Mouse (Mus musculus): ENCODE results near the gene Tmem81. TPM values are rescaled to one million over a fixed set of nuclear protein-coding genes. Genes with fewer than 3 reads are reported as not detected.

Gene Tmem81
- polyA plus RNA-seq, 1 experiment from 2014 or later, result 2.7 TPM

GRCm38 (mm10) chr1:132518621-132519020 is 12.6 kb downstream of the Tmem81 start:
- TF ChIP-seq CTCF (IDR thresholded peaks at IDR 0.05; ENCODE audit: low read depth), result no peak
- H3K4me2 ChIP-seq, result no peak overlapping the region
- H3K4me1 ChIP-seq (ENCODE audit: insufficient read depth), result no peaks in the 10 kb centered on the region
- no peaks in the 10 kb centered on the region for H3K9me3 ChIP-seq (ENCODE audit: low read depth, low read length)
- no peak overlapping the region for H3K27ac ChIP-seq (ENCODE audit: low read depth)
- H3K4me3 ChIP-seq (ENCODE audit: low read depth, low read length), result no peak overlapping the region
- no peaks in the 10 kb centered on the region for H3K36me3 ChIP-seq (ENCODE audit: insufficient read depth)
- ATAC-seq (ENCODE audit: insufficient read depth) (no peak), DNase-seq (no peak)
- no peak overlapping the region for H3K9ac ChIP-seq
- no peaks in the 10 kb centered on the region for H3K27me3 ChIP-seq (ENCODE audit: insufficient read depth, low read length)
- 68% methylated on average over 18 of the region's 18 CpGs for WGBS

GRCm38 (mm10) chr1:132519734-132520133 is 13.7 kb downstream of the Tmem81 start:
- H3K4me2 ChIP-seq, result no peak overlapping the region
- DNase-seq, result no peak
- no peak overlapping the region for H3K9ac ChIP-seq
- H3K9me3 ChIP-seq (ENCODE audit: low read depth, low read length), result no peaks in the 10 kb centered on the region
- WGBS, result 88% methylated on average over 11 of the region's 11 CpGs
- H3K36me3 ChIP-seq (ENCODE audit: insufficient read depth), result no peaks in the 10 kb centered on the region
- ATAC-seq (ENCODE audit: insufficient read depth), result no peak
- no peak overlapping the region for H3K27ac ChIP-seq (ENCODE audit: low read depth)
- no peak for TF ChIP-seq CTCF (IDR thresholded peaks at IDR 0.05; ENCODE audit: low read depth)
- no peaks in the 10 kb centered on the region for H3K4me1 ChIP-seq (ENCODE audit: insufficient read depth)
- no peaks in the 10 kb centered on the region for H3K27me3 ChIP-seq (ENCODE audit: insufficient read depth, low read length)
- H3K4me3 ChIP-seq (ENCODE audit: low read depth, low read length), result no peak overlapping the region

- ATAC-seq (ENCODE audit: insufficient read depth), result peak; percentile 55; the same call in 1 of the 2 replicates
- no peaks in the 10 kb centered on the region for H3K4me1 ChIP-seq (ENCODE audit: insufficient read depth)
- H3K9ac ChIP-seq, result no peak overlapping the region
- H3K27me3 ChIP-seq (ENCODE audit: insufficient read depth, low read length), result no peaks in the 10 kb centered on the region
- no peaks in the 10 kb centered on the region for H3K9me3 ChIP-seq (ENCODE audit: low read depth, low read length)
- no peak overlapping the region for H3K4me2 ChIP-seq
- H3K36me3 ChIP-seq (ENCODE audit: insufficient read depth), result no peaks in the 10 kb centered on the region
- 25% methylated on average over 3 of the region's 6 CpGs for WGBS
- no peak overlapping the region for H3K4me3 ChIP-seq (ENCODE audit: low read depth, low read length)
- TF ChIP-seq CTCF (IDR thresholded peaks at IDR 0.05; ENCODE audit: low read depth), result peak; percentile 43
- DNase-seq, result peak; percentile 77
- H3K27ac ChIP-seq (ENCODE audit: low read depth), result no peak overlapping the region
Measured at GRCm38 (mm10) chr1:132520764-132521163, 14.7 kb downstream of the Tmem81 start.

GRCm38 (mm10) chr1:132523048-132523447 is 17.0 kb downstream of the Tmem81 start:
- ATAC-seq (ENCODE audit: insufficient read depth) (no peak), DNase-seq (no peak)
- no peak overlapping the region for H3K4me3 ChIP-seq (ENCODE audit: low read depth, low read length)
- no peaks in the 10 kb centered on the region for H3K9me3 ChIP-seq (ENCODE audit: low read depth, low read length)
- H3K4me2 ChIP-seq, result no peak overlapping the region
- WGBS, result 78% methylated on average over 8 of the region's 8 CpGs
- no peak overlapping the region for H3K9ac ChIP-seq
- no peak for TF ChIP-seq CTCF (IDR thresholded peaks at IDR 0.05; ENCODE audit: low read depth)
- H3K27ac ChIP-seq (ENCODE audit: low read depth), result no peak overlapping the region
- no peaks in the 10 kb centered on the region for H3K4me1 ChIP-seq (ENCODE audit: insufficient read depth)
- no peaks in the 10 kb centered on the region for H3K36me3 ChIP-seq (ENCODE audit: insufficient read depth)
- no peaks in the 10 kb centered on the region for H3K27me3 ChIP-seq (ENCODE audit: insufficient read depth, low read length)

- no peak overlapping the region for H3K4me2 ChIP-seq
- 30% methylated on average over 4 of the region's 4 CpGs for WGBS
- H3K27me3 ChIP-seq (ENCODE audit: insufficient read depth, low read length), result no peaks in the 10 kb centered on the region
- no peaks in the 10 kb centered on the region for H3K9me3 ChIP-seq (ENCODE audit: low read depth, low read length)
- H3K9ac ChIP-seq, result no peak overlapping the region
- H3K36me3 ChIP-seq (ENCODE audit: insufficient read depth), result no peaks in the 10 kb centered on the region
- ATAC-seq (ENCODE audit: insufficient read depth) (no peak), DNase-seq (peak; percentile 55)
- no peak overlapping the region for H3K4me3 ChIP-seq (ENCODE audit: low read depth, low read length)
- peak; percentile 63 for TF ChIP-seq CTCF (IDR thresholded peaks at IDR 0.05; ENCODE audit: low read depth)
- no peak overlapping the region for H3K27ac ChIP-seq (ENCODE audit: low read depth)
- H3K4me1 ChIP-seq (ENCODE audit: insufficient read depth), result no peaks in the 10 kb centered on the region
Measured at GRCm38 (mm10) chr1:132523920-132524319, 17.9 kb downstream of the Tmem81 start.

- H3K4me3 ChIP-seq (ENCODE audit: low read depth, low read length), result no peak overlapping the region
- H3K27ac ChIP-seq (ENCODE audit: low read depth), result no peak overlapping the region
- H3K4me1 ChIP-seq (ENCODE audit: insufficient read depth), result no peaks in the 10 kb centered on the region
- no peaks in the 10 kb centered on the region for H3K27me3 ChIP-seq (ENCODE audit: insufficient read depth, low read length)
- H3K4me2 ChIP-seq, result no peak overlapping the region
- WGBS, result 6% methylated on average over 10 of the region's 10 CpGs
- peak; percentile 92 for DNase-seq
- peak; percentile 92 for TF ChIP-seq CTCF (IDR thresholded peaks at IDR 0.05; ENCODE audit: low read depth)
- H3K9me3 ChIP-seq (ENCODE audit: low read depth, low read length), result no peaks in the 10 kb centered on the region
- H3K9ac ChIP-seq, result no peak overlapping the region
- 0 out of 2 replicates have a peak, but pooled peaks have one; percentile 26 for ATAC-seq (ENCODE audit: insufficient read depth)
- H3K36me3 ChIP-seq (ENCODE audit: insufficient read depth), result no peaks in the 10 kb centered on the region
Measured at GRCm38 (mm10) chr1:132525832-132526231, 19.8 kb downstream of the Tmem81 start.

- no peak for TF ChIP-seq CTCF (IDR thresholded peaks at IDR 0.05; ENCODE audit: low read depth)
- no peak for ATAC-seq (ENCODE audit: insufficient read depth)
Measured at GRCm38 (mm10) chr1:132528071-132528470, 22.0 kb downstream of the Tmem81 start.

More at GRCm38 (mm10) chr1:132528071-132528470, 22.0 kb downstream of the Tmem81 start:
- 90% methylated on average over 13 of the region's 13 CpGs for WGBS
- Histone ChIP-seq H3K36me3 (ENCODE audit: insufficient read depth) (no peaks in the 10 kb centered on the region), H3K27me3 (ENCODE audit: insufficient read depth, low read length) (no peaks in the 10 kb centered on the region), H3K9ac (no peak overlapping the region), H3K4me2 (no peak overlapping the region), H3K4me3 (ENCODE audit: low read depth, low read length) (no peak overlapping the region), H3K4me1 (ENCODE audit: insufficient read depth) (no peaks in the 10 kb centered on the region), H3K27ac (ENCODE audit: low read depth) (no peak overlapping the region), H3K9me3 (ENCODE audit: low read depth, low read length) (no peaks in the 10 kb centered on the region)
- DNase-seq, result no peak

Data from lung, embryonic 14.5 days (tissue).